Mouse (Mus musculus): ENCODE results near the gene Zfhx3. TPM values are rescaled to one million over a fixed set of nuclear protein-coding genes. Genes with fewer than 3 reads are reported as not detected.

Zfhx3 gene
- polyA plus RNA-seq, 1 experiment from 2014 or later = 22.8 TPM

DNA sequence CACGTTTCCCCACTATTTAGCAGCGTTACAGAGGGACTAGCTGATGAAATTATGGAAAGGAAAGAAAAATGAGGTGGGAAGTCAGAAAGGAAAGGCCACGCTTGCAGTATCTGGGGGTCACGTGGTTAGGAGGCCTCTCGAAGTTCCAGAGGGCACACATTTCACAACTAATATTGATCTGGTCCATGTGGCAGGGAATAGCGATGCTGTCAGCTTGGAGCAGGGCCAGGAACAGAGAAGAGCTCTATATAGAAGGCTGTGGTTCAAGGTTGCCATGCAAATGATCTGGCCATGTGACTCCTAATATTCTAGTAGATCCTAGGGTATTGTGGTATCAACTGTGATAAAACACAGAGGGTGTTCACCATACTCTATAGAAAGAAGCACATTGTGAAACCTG, 1048.1 kb downstream of the Zfhx3 start:
- H3K27me3 ChIP-seq (replicated peaks) = no peaks in the 10 kb centered on the region
- H3K4me3 ChIP-seq (replicated peaks) = no peak overlapping the region
- WGBS = 84% methylated on average over 6 of the region's 6 CpGs
- H3K36me3 ChIP-seq = no peaks in the 10 kb centered on the region
- no peaks in the 10 kb centered on the region for H3K4me1 ChIP-seq
- no peak overlapping the region for H3K4me2 ChIP-seq
- no peaks in the 10 kb centered on the region for H3K9me3 ChIP-seq (replicated peaks)
- H3K27ac ChIP-seq (replicated peaks) = no peak overlapping the region
- no peak overlapping the region for H3K9ac ChIP-seq (replicated peaks)
- ATAC-seq (ENCODE audit: low FRiP score) = no peak

DNA sequence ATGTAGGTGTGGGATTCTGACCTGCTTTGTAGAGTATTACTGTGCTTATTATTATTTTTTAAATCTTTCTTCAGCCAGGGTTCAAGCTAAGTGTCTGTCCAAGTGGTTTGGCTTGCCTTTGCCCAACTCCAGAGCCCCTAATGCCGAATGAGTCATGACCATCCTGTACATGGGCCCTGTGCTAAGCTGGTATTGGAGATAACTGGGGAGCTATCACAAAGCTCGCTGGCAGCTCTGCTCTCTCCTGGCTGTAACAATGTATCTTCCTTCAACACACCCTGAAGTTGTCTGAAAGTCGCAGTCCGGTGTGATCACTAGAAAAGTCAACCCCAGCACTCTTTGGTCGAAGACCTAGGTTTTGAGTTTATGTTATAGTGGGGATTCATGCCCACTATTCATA, 1049.0 kb downstream of the Zfhx3 start:
- no peak overlapping the region for H3K9ac ChIP-seq (replicated peaks)
- H3K36me3 ChIP-seq = no peaks in the 10 kb centered on the region
- H3K9me3 ChIP-seq (replicated peaks) = no peaks in the 10 kb centered on the region
- H3K4me2 ChIP-seq = no peak overlapping the region
- H3K4me1 ChIP-seq = no peaks in the 10 kb centered on the region
- 91% methylated on average over 5 of the region's 5 CpGs for WGBS
- ATAC-seq (ENCODE audit: low FRiP score) = no peak
- H3K27me3 ChIP-seq (replicated peaks) = no peaks in the 10 kb centered on the region
- H3K27ac ChIP-seq (replicated peaks) = no peak overlapping the region
- no peak overlapping the region for H3K4me3 ChIP-seq (replicated peaks)

DNA sequence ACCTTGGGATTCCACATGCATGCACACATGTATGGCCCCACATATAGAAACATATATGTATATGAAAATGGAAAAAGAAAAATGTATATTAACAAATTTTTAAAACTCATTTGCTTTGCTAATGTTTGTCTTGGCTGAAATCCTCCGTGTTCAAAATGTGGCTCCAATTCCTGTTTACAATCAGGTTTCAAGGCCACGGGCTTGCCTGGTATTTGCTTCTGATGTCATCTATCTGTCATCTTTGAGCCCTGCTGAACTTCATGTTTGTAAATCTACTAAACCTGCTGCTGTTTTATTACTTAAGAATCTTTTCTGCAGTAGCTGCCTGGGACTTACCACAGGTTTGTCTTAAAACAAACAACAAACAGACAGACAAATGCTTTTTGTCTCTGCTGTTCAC, 1051.3 kb downstream of the Zfhx3 start:
- Histone ChIP-seq H3K4me2 (no peak overlapping the region), H3K9me3 (replicated peaks) (no peaks in the 10 kb centered on the region)
- 87% methylated on average over 2 of the region's 2 CpGs for WGBS

DNA sequence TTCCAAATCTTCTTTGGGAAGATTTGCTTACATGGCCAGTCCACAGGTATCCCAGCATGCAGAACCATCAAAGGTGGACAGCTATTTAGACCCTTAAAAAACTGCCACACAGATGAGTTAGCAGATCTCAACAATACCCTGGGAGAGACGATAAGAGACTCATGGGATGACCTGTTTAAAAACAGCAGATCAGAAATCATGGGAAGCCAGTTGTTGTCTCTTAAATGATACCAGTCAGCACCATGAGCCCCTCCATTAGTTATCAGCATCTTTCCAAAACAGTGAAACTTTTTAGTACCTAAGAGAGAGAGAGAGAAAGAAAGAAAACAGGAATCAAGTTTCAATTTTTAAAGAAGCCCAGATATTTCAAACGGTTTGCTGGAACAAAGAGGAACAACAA, 1051.7 kb downstream of the Zfhx3 start:
- Histone ChIP-seq H3K9me3 (replicated peaks) (no peaks in the 10 kb centered on the region), H3K36me3 (no peaks in the 10 kb centered on the region), H3K27ac (replicated peaks) (no peak overlapping the region), H3K4me3 (replicated peaks) (no peak overlapping the region), H3K9ac (replicated peaks) (no peak overlapping the region), H3K4me1 (peaks cover 3% of the 10 kb centered on the region; the same call in 1 of the 2 replicates), H3K4me2 (no peak overlapping the region), H3K27me3 (replicated peaks) (no peaks in the 10 kb centered on the region)
- 69% methylated on average over 2 of the region's 2 CpGs for WGBS
- ATAC-seq (ENCODE audit: low FRiP score) = no peak

More for the DNA sequence above, 1051.3 kb downstream of the Zfhx3 start:
- Histone ChIP-seq H3K36me3 (no peaks in the 10 kb centered on the region), H3K9ac (replicated peaks) (no peak overlapping the region), H3K27ac (replicated peaks) (no peak overlapping the region), H3K4me3 (replicated peaks) (no peak overlapping the region), H3K27me3 (replicated peaks) (no peaks in the 10 kb centered on the region), H3K4me1 (0 out of 2 replicates have a peak, but pooled peaks cover 2% of the 10 kb centered on the region)
- ATAC-seq (ENCODE audit: low FRiP score) = no peak

DNA sequence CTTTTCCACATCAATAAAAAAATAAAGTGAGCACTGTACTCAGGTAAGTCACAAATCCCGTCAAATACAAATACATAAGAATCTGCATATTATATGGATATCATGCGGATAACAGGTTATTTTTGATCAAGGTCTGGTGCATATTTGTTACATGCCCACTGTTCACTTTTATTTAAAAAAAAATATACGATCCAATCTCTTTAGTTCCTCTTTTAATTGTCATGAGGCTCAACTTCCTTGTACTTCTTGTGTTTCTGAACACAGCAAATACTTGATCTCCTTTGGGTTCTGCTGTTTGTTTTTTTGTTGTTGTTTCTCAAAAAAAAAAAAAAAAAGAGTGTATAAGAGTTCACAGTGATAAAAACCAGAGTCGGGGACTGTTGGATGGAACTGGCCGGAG, 1052.4 kb downstream of the Zfhx3 start:
- ATAC-seq (ENCODE audit: low FRiP score) = no peak
- Histone ChIP-seq H3K27me3 (replicated peaks) (no peaks in the 10 kb centered on the region), H3K4me3 (replicated peaks) (no peak overlapping the region), H3K4me1 (peaks cover 8% of the 10 kb centered on the region; the same call in 1 of the 2 replicates), H3K9ac (replicated peaks) (no peak overlapping the region), H3K9me3 (replicated peaks) (no peaks in the 10 kb centered on the region), H3K36me3 (no peaks in the 10 kb centered on the region), H3K4me2 (no peak overlapping the region), H3K27ac (replicated peaks) (no peak overlapping the region)
- WGBS = 92% methylated on average over 5 of the region's 5 CpGs

DNA sequence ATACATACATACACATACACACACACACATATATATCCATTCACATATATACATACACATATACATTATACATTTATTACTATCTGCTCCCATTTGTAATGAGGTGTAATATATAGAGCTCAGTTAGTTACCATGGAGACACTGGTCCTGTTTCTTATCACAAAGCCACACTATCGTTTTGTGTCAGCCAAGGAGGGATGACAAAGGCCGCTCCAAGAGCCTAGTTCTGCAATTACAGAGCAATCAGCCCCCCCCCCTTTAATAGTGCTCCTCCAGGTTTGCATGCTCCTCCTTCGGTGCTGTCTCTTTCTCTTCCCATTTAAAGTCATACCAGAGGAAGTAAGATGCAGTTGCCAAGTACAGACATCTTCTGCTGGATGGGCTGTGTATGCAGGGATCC, 1054.9 kb downstream of the Zfhx3 start:
- Histone ChIP-seq H3K27ac (replicated peaks) (no peak overlapping the region), H3K9me3 (replicated peaks) (no peaks in the 10 kb centered on the region), H3K27me3 (replicated peaks) (no peaks in the 10 kb centered on the region), H3K4me2 (no peak overlapping the region), H3K9ac (replicated peaks) (no peak overlapping the region), H3K36me3 (no peaks in the 10 kb centered on the region), H3K4me1 (peaks cover 8% of the 10 kb centered on the region; the same call in 1 of the 2 replicates), H3K4me3 (replicated peaks) (no peak overlapping the region)
- ATAC-seq (ENCODE audit: low FRiP score) = no peak
- 34% methylated on average over 3 of the region's 3 CpGs for WGBS

DNA sequence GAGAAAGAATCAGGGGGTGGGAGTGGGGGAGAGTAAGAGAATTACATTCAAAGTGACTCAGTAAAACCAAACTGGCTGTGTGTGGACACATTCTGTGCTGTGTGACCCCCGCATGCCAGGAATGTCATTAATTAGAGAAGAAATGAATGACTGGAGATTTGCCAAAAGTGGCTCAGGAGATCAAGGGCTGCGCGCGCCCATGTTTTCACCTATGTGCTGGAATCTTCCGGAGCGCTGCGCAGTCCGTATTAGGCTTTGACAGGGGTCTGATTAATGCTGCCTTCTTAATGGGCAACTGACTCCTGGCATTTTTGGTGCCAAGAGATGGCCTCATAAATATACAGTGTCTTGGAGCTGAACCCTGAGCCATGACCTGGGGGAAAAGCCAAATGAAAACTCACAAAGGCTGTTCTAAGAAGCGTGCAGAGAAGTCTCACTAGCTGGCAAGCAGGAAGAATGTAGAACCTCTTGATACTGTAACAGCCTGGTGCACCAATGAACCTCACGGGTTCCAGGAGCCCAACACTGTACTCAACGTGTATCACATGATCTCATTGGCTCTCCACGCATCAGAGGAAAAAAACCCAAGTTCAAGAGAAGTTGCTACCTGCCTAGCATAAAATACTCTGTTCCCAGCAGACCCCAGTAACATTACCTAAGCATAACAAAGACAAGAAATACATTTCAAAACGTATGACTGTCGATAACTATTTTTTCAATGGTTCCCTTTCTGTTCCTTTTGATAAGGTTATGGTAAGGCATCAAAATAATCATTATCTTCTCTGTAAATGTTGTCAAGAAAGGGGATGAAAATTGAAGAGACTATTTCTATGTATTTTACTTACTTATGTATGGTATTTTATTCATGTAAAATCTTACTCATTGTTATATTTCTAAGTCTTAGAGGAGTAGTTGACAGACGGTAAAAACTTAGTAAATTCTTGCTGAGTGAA, 1057.1 kb downstream of the Zfhx3 start:
- WGBS = 65% methylated on average over 15 of the region's 15 CpGs
- Histone ChIP-seq H3K9me3 (replicated peaks) (no peaks in the 10 kb centered on the region), H3K4me2 (peak overlapping the region; percentile 23), H3K36me3 (no peaks in the 10 kb centered on the region), H3K4me3 (replicated peaks) (no peak overlapping the region), H3K9ac (replicated peaks) (no peak overlapping the region), H3K27me3 (replicated peaks) (no peaks in the 10 kb centered on the region), H3K27ac (replicated peaks) (no peak overlapping the region), H3K4me1 (peaks cover 8% of the 10 kb centered on the region; the same call in 1 of the 2 replicates)
- ATAC-seq (ENCODE audit: low FRiP score) = no peak

DNA sequence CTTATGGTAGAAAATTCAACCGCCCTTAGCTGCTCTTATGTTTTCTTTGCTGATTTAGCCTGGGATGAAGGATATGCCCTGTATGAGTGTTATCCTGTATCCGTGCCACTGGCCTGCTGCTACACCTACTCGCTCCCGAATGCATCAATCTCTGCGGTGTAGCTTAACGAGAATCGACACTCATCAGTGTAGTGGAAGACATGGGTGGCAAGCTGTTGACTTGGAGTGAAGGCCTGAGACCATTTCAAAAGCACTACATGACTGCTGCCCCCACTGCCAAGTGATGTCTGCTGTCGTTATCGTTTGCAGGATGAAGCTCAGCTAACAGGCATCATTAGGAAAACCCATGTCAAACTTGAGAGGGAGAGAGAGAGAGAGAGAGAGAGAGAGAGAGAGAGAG, 1058.6 kb downstream of the Zfhx3 start:
- H3K36me3 ChIP-seq = no peaks in the 10 kb centered on the region
- no peaks in the 10 kb centered on the region for H3K27me3 ChIP-seq (replicated peaks)
- no peak for ATAC-seq (ENCODE audit: low FRiP score)
- H3K4me1 ChIP-seq = peaks cover 8% of the 10 kb centered on the region; the same call in 1 of the 2 replicates
- H3K9ac ChIP-seq (replicated peaks) = no peak overlapping the region
- no peak overlapping the region for H3K4me3 ChIP-seq (replicated peaks)
- H3K4me2 ChIP-seq = no peak overlapping the region
- no peak overlapping the region for H3K27ac ChIP-seq (replicated peaks)
- H3K9me3 ChIP-seq (replicated peaks) = no peaks in the 10 kb centered on the region
- WGBS = 92% methylated on average over 9 of the region's 9 CpGs

DNA sequence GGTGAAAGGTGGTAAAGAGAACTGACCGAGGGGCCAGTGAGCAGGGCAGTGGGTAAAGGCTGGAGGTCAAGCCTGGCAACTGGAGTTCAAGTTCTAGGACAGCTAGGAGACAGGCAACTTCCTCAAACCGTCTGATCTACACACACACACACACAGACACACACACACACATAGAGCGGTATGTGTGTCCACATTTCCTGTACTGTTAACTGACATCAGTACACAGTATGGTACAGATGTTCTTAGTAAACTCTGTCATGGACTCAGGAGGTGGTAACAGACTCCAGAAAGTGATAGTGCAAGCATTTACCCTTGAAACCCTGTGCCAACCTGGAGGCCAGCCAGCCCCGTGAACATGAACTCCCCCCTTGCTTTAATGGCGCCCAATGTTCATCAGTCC, 1059.5 kb downstream of the Zfhx3 start:
- WGBS = 90% methylated on average over 5 of the region's 5 CpGs
- no peak for ATAC-seq (ENCODE audit: low FRiP score)
- Histone ChIP-seq H3K4me2 (no peak overlapping the region), H3K4me1 (peaks cover 8% of the 10 kb centered on the region; the same call in 1 of the 2 replicates), H3K4me3 (replicated peaks) (no peak overlapping the region), H3K9me3 (replicated peaks) (no peaks in the 10 kb centered on the region), H3K36me3 (no peaks in the 10 kb centered on the region), H3K27me3 (replicated peaks) (no peaks in the 10 kb centered on the region), H3K9ac (replicated peaks) (no peak overlapping the region), H3K27ac (replicated peaks) (no peak overlapping the region)

DNA sequence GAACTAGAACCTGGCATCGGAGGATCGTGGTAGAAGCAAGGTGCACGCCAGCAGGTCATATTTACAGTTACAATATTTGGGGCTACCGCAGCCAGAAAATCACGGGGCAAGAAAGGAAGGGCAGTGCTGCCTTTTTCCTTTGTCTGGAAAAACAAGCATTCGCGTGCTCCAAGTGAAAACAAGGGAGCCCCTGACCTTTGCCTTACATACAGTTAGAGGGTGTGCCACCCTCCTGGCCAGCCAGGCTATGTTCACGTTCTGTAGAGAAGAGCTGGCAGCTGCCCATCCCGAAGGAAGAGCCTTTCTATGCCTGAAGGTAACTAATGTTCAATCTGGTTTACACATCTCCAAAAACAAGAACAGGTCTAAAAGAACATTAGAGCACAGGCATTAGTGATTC, 1064.5 kb downstream of the Zfhx3 start:
- H3K9me3 ChIP-seq (replicated peaks) = no peaks in the 10 kb centered on the region
- no peak overlapping the region for H3K27ac ChIP-seq (replicated peaks)
- ATAC-seq (ENCODE audit: low FRiP score) = no peak
- no peak overlapping the region for H3K9ac ChIP-seq (replicated peaks)
- no peaks in the 10 kb centered on the region for H3K36me3 ChIP-seq
- no peak overlapping the region for H3K4me2 ChIP-seq
- 75% methylated on average over 9 of the region's 9 CpGs for WGBS
- no peak overlapping the region for H3K4me3 ChIP-seq (replicated peaks)
- H3K4me1 ChIP-seq = no peaks in the 10 kb centered on the region
- H3K27me3 ChIP-seq (replicated peaks) = no peaks in the 10 kb centered on the region
